Mouse (Mus musculus) heart, adult 2 months (tissue): ENCODE measurements at regions not wholly inside any gene's neighbourhood (a gene's known extent, or its start where the extent isn't known, plus 50 kb on each side); places are given as distances from the start of the nearest gene placed in this dataset.

Experiments used
- CTCF ChIP-seq: fragments of 200-600 bp; IDR thresholded peaks from 2 replicates; pipeline ENCODE4 v1.8.1; 2022; ENCODE audit warnings: antibody characterized with exemption, mild to moderate bottlenecking, moderate library complexity
- EP300 ChIP-seq: fragments of 200-500 bp; IDR thresholded peaks from 2 replicates; pipeline ENCODE4 v1.6.1; 2011; ENCODE audit warnings: low read depth, low read length, control low read depth; ENCODE audit not compliant: insufficient read depth
- POLR2A ChIP-seq: fragments of 200-500 bp; IDR thresholded peaks from 2 replicates; pipeline ENCODE4 v1.6.1; 2011; ENCODE audit warnings: mild to moderate bottlenecking, low read depth, low read length, control low read depth; ENCODE audit not compliant: insufficient read depth

- TF ChIP-seq CTCF: no peak
- no peak for TF ChIP-seq POLR2A
- no peak for TF ChIP-seq EP300
Measured at GRCm38 (mm10) chr5:146678775-146679170, 93.7 kb upstream of the Gpr12 start.
